Comparison of ENCODE assay signal across 21 mouse cellular contexts in genomic region chr10:123632029-123632428, GRCm38 (mm10).
A peak's percentile ranks its signal among the peaks of the same experiment; 100 is the strongest.
DNase-seq lines count a peak whose midpoint lies in the region; ATAC-seq lines count a peak whose summit lies in the region.
"Had no signal": no experiment of that assay in that cellular context is flagged by ENCODE, and none has a peak within 500 bp of the region (broad histone marks: within the 10 kb centered on the region; RNA-seq: fewer than 3 reads in every experiment).

No protein-coding gene starts in this region.

- no peaks in the 10 kb centered on the region for H3K4me1 ChIP-seq in kidney, embryonic 14.5 days (ENCODE audit: control insufficient read depth, insufficient read depth, low read length)
- no peaks in the 10 kb centered on the region for H3K4me1 ChIP-seq in midbrain, embryonic 15.5 days
- H3K4me1 ChIP-seq in midbrain, embryonic 10.5 days, result no peaks in the 10 kb centered on the region
- H3K4me1 ChIP-seq in embryonic facial prominence, embryonic 10.5 days, result peaks cover 15% of the 10 kb centered on the region
- H3K4me1 ChIP-seq in stomach, embryonic 16.5 days (ENCODE audit: control insufficient read depth, insufficient read depth, low read length), result no peaks in the 10 kb centered on the region
- H3K4me1 ChIP-seq: forebrain, embryonic 13.5 days; intestine, embryonic 15.5 days; limb, embryonic 12.5 days; liver, embryonic 12.5 days; lung, embryonic 15.5 days; midbrain, embryonic 12.5 days had no signal

- H3K9me3 ChIP-seq in kidney, embryonic 14.5 days (ENCODE audit: control insufficient read depth, low read length), result no peaks in the 10 kb centered on the region
- H3K9me3 ChIP-seq in midbrain, embryonic 15.5 days, result no peaks in the 10 kb centered on the region
- H3K9me3 ChIP-seq in midbrain, embryonic 10.5 days (replicated peaks), result no peaks in the 10 kb centered on the region
- H3K9me3 ChIP-seq in embryonic facial prominence, embryonic 10.5 days, result no peaks in the 10 kb centered on the region
- H3K9me3 ChIP-seq in stomach, embryonic 16.5 days (replicated peaks; ENCODE audit: control insufficient read depth, low read length), result no peaks in the 10 kb centered on the region
- H3K9me3 ChIP-seq: forebrain, embryonic 13.5 days; intestine, embryonic 15.5 days; limb, embryonic 12.5 days; liver, embryonic 12.5 days; lung, embryonic 15.5 days; midbrain, embryonic 12.5 days had no signal

- H3K27ac ChIP-seq in kidney, embryonic 14.5 days (ENCODE audit: low read depth, low read length), result no peak overlapping the region
- H3K27ac ChIP-seq in midbrain, embryonic 15.5 days, result no peak overlapping the region
- H3K27ac ChIP-seq in midbrain, embryonic 10.5 days (replicated peaks), result no peak overlapping the region
- H3K27ac ChIP-seq in embryonic facial prominence, embryonic 10.5 days (replicated peaks), result peak overlapping the region; percentile 15
- H3K27ac ChIP-seq in stomach, embryonic 16.5 days (ENCODE audit: low read length), result peak overlapping the region; percentile 57; the same call in 1 of the 2 replicates
- H3K27ac ChIP-seq: forebrain, embryonic 13.5 days; intestine, embryonic 15.5 days; limb, embryonic 12.5 days; liver, embryonic 12.5 days; lung, embryonic 15.5 days; midbrain, embryonic 12.5 days had no signal

- WGBS in kidney, embryonic 14.5 days, result 49% methylated on average over 5 of the region's 5 CpGs
- 69% methylated on average over 5 of the region's 5 CpGs for WGBS in midbrain, embryonic 15.5 days
- 77% methylated on average over 5 of the region's 5 CpGs for WGBS in midbrain, embryonic 10.5 days
- 50% methylated on average over 5 of the region's 5 CpGs for WGBS in embryonic facial prominence, embryonic 10.5 days
- 27% methylated on average over 5 of the region's 5 CpGs for WGBS in stomach, embryonic 16.5 days

- H3K27me3 ChIP-seq in kidney, embryonic 14.5 days (ENCODE audit: control insufficient read depth, insufficient read depth, low read length), result no peaks in the 10 kb centered on the region
- no peaks in the 10 kb centered on the region for H3K27me3 ChIP-seq in midbrain, embryonic 15.5 days (replicated peaks)
- no peaks in the 10 kb centered on the region for H3K27me3 ChIP-seq in midbrain, embryonic 10.5 days (ENCODE audit: low read depth, poor library complexity, severe bottlenecking)
- no peaks in the 10 kb centered on the region for H3K27me3 ChIP-seq in embryonic facial prominence, embryonic 10.5 days (replicated peaks; ENCODE audit: low read depth, poor library complexity, severe bottlenecking)
- no peaks in the 10 kb centered on the region for H3K27me3 ChIP-seq in stomach, embryonic 16.5 days (ENCODE audit: control insufficient read depth, insufficient read depth, low read length)
- H3K27me3 ChIP-seq: forebrain, embryonic 13.5 days; intestine, embryonic 15.5 days; limb, embryonic 12.5 days; liver, embryonic 12.5 days; lung, embryonic 15.5 days; midbrain, embryonic 12.5 days had no signal

- no peak overlapping the region for H3K4me2 ChIP-seq in kidney, embryonic 14.5 days (replicated peaks; ENCODE audit: low read depth, low read length)
- H3K4me2 ChIP-seq in midbrain, embryonic 15.5 days, result no peak overlapping the region
- H3K4me2 ChIP-seq in stomach, embryonic 16.5 days (ENCODE audit: low read depth, low read length), result no peak overlapping the region
- H3K4me2 ChIP-seq: forebrain, embryonic 13.5 days; intestine, embryonic 15.5 days; limb, embryonic 12.5 days; liver, embryonic 12.5 days; lung, embryonic 15.5 days; midbrain, embryonic 12.5 days had no signal

- no peaks in the 10 kb centered on the region for H3K36me3 ChIP-seq in kidney, embryonic 14.5 days (ENCODE audit: control insufficient read depth, insufficient read depth, low read length)
- no peaks in the 10 kb centered on the region for H3K36me3 ChIP-seq in midbrain, embryonic 15.5 days (replicated peaks)
- H3K36me3 ChIP-seq in midbrain, embryonic 10.5 days, result no peaks in the 10 kb centered on the region
- H3K36me3 ChIP-seq in embryonic facial prominence, embryonic 10.5 days (replicated peaks), result no peaks in the 10 kb centered on the region
- no peaks in the 10 kb centered on the region for H3K36me3 ChIP-seq in stomach, embryonic 16.5 days (ENCODE audit: control insufficient read depth, insufficient read depth, low read length)
- H3K36me3 ChIP-seq: intestine, embryonic 15.5 days; limb, embryonic 12.5 days; liver, embryonic 12.5 days; lung, embryonic 15.5 days; midbrain, embryonic 12.5 days had no signal

- peak; percentile 57 for ATAC-seq in kidney, embryonic 14.5 days (ENCODE audit: low FRiP score, low TSS enrichment)
- 0 out of 2 replicates have a peak, but pooled peaks have one; percentile 27 for ATAC-seq in midbrain, embryonic 15.5 days (replicated peaks)
- ATAC-seq in stomach, embryonic 16.5 days (ENCODE audit: insufficient read depth, low FRiP score), result no peak
- no peak for ATAC-seq in erythroid progenitor cell, adult 5-6 weeks (replicated peaks; ENCODE audit: low FRiP score, poor library complexity, severe bottlenecking)
- ATAC-seq: forebrain, embryonic 13.5 days; intestine, embryonic 15.5 days; liver, embryonic 12.5 days had no signal

- no peak overlapping the region for H3K4me3 ChIP-seq in kidney, embryonic 14.5 days (ENCODE audit: low read length)
- no peak overlapping the region for H3K4me3 ChIP-seq in midbrain, embryonic 15.5 days
- H3K4me3 ChIP-seq in midbrain, embryonic 10.5 days, result no peak overlapping the region
- H3K4me3 ChIP-seq in embryonic facial prominence, embryonic 10.5 days, result no peak overlapping the region
- H3K4me3 ChIP-seq in stomach, embryonic 16.5 days (replicated peaks; ENCODE audit: low read length), result no peak overlapping the region
- H3K4me3 ChIP-seq: forebrain, embryonic 13.5 days; intestine, embryonic 15.5 days; limb, embryonic 12.5 days; liver, embryonic 12.5 days; lung, embryonic 15.5 days; midbrain, embryonic 12.5 days had no signal

- no peak for DNase-seq in kidney, postnatal 10 days
- no peak for DNase-seq in midbrain, embryonic 10.5 days (ENCODE audit: low spot score)
- DNase-seq in embryonic facial prominence, embryonic 10.5 days (ENCODE audit: low spot score), result peak; percentile 31
- DNase-seq: adrenal gland, postnatal 36 days; cerebellum, adult 2 months; gastrocnemius, postnatal 10 days; heart, adult 18-20 months; heart, postnatal 4 days; lung, postnatal 4 days; retina, postnatal 1 day; thymus, postnatal 14 days had no signal

- H3K9ac ChIP-seq in kidney, embryonic 14.5 days (ENCODE audit: low read depth, low read length), result no peak overlapping the region
- no peak overlapping the region for H3K9ac ChIP-seq in midbrain, embryonic 15.5 days
- no peak overlapping the region for H3K9ac ChIP-seq in stomach, embryonic 16.5 days (ENCODE audit: low read length)
- H3K9ac ChIP-seq: forebrain, embryonic 13.5 days; intestine, embryonic 15.5 days; limb, embryonic 12.5 days; liver, embryonic 12.5 days; lung, embryonic 15.5 days; midbrain, embryonic 12.5 days had no signal

Comparison
In these comparisons a context has a peak if more than half of its experiments do, and no peak if none do; other contexts are left out.
1. ATAC-seq: peak in kidney, embryonic 14.5 days (single experiment) and midbrain, embryonic 15.5 days (single experiment); none in stomach, embryonic 16.5 days (single experiment) and erythroid progenitor cell, adult 5-6 weeks (single experiment).
2. H3K27ac ChIP-seq: peak in embryonic facial prominence, embryonic 10.5 days (single experiment) and stomach, embryonic 16.5 days (single experiment); none in kidney, embryonic 14.5 days (single experiment), midbrain, embryonic 15.5 days (single experiment) and midbrain, embryonic 10.5 days (single experiment).